Mouse (Mus musculus): ENCODE data around the gene Zfp981. TPM values are rescaled to one million over a fixed set of nuclear protein-coding genes. Genes with fewer than 3 reads are reported as not detected.
"Not testable (repeated sequence)": the region's sequence is repeated elsewhere in the genome, so short reads cannot be mapped to it uniquely, and the experiment has no call there.

Gene Zfp981
- polyA plus RNA-seq, 1 experiment = 0.67 TPM

DNA sequence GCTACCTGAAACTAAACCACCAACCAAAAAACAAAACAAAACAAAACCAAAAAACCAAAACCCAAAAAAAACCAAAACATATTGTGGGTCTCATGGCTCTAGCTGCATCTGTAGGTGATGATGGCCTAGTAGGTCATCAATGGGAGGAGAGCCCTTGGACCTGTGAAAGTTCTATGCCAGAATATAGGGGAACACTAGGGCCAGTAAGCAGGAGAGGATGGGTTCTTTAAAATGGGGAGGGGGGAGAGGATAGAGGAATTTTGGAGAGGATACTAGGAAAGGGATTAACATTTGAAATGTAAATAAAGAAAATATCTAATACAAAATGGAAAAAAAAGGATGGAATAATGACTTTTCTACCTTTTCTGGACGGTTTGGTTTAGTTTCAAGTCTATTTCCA lies 14.6 kb downstream of the Zfp981 start:
- TF ChIP-seq CTCF (IDR thresholded peaks at IDR 0.05; ENCODE audit: control insufficient read depth, insufficient read depth, insufficient replicate concordance, low read depth, low read length) (no peak), POLR2A (IDR thresholded peaks at IDR 0.05; ENCODE audit: control insufficient read depth, low read depth, low read length) (no peak)
- no peaks in the 10 kb centered on the region for H3K4me1 ChIP-seq (ENCODE audit: control insufficient read depth, insufficient read depth, low read length)
- no peaks in the 10 kb centered on the region for H3K36me3 ChIP-seq (ENCODE audit: control insufficient read depth, insufficient read depth, low read length)
- no peak overlapping the region for H3K27ac ChIP-seq (ENCODE audit: control insufficient read depth, insufficient read depth, low read depth, low read length)
- no peaks in the 10 kb centered on the region for H3K27me3 ChIP-seq (ENCODE audit: control insufficient read depth, insufficient read depth, low read length)
- H3K4me3 ChIP-seq (ENCODE audit: control insufficient read depth, low read depth, low read length) = no peak overlapping the region

DNA sequence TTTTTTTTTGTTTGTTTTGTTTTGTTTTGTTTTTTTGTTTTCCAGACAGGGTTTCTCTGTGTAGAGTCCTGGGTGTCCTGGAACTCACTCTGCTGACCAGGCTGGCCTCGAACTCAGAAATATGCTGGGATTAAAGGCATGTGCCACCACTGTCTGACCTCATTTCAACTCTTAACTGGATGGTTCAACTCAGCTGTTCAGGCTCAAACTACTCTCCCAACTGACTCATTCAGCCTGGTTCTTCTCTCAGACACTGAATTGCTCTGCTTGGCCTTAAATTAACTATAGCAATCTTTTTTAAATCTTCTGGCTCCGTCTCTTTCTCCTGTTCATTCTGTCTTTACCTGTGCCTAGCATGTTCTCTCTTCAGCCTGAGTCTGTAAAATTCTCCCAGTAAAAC lies 15.3 kb downstream of the Zfp981 start:
- H3K36me3 ChIP-seq (ENCODE audit: control insufficient read depth, insufficient read depth, low read length); H3K27ac ChIP-seq (ENCODE audit: control insufficient read depth, insufficient read depth, low read depth, low read length); H3K27me3 ChIP-seq (ENCODE audit: control insufficient read depth, insufficient read depth, low read length); H3K4me3 ChIP-seq (ENCODE audit: control insufficient read depth, low read depth, low read length); H3K4me1 ChIP-seq (ENCODE audit: control insufficient read depth, insufficient read depth, low read length): not testable (repeated sequence)

DNA sequence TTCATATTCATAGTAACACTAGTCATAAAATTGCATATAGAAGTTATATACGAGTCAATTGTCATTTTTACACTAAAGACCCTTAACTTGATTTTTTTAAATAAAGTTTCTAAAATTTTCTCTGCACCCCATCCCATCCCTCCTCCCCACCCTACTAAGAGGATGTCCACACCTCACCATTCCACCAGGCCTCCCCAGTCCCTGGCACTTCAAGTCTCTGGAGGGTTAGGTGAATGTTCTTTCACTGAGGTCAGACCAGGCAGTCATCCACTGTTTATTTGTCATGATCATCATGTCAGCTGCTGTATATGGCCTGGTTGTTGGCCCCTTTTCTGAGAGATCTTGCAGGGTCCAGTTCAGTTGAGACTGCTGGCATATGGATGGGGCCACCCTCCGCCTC lies 18.9 kb downstream of the Zfp981 start:
- Histone ChIP-seq H3K4me1 (ENCODE audit: control insufficient read depth, insufficient read depth, low read length) (no peaks in the 10 kb centered on the region), H3K27ac (ENCODE audit: control insufficient read depth, insufficient read depth, low read depth, low read length) (no peak overlapping the region), H3K27me3 (ENCODE audit: control insufficient read depth, insufficient read depth, low read length) (no peaks in the 10 kb centered on the region), H3K36me3 (ENCODE audit: control insufficient read depth, insufficient read depth, low read length) (no peaks in the 10 kb centered on the region), H3K4me3 (ENCODE audit: control insufficient read depth, low read depth, low read length) (no peak overlapping the region)
- TF ChIP-seq POLR2A (IDR thresholded peaks at IDR 0.05; ENCODE audit: control insufficient read depth, low read depth, low read length) (no peak), CTCF (IDR thresholded peaks at IDR 0.05; ENCODE audit: control insufficient read depth, insufficient read depth, insufficient replicate concordance, low read depth, low read length) (no peak)

DNA sequence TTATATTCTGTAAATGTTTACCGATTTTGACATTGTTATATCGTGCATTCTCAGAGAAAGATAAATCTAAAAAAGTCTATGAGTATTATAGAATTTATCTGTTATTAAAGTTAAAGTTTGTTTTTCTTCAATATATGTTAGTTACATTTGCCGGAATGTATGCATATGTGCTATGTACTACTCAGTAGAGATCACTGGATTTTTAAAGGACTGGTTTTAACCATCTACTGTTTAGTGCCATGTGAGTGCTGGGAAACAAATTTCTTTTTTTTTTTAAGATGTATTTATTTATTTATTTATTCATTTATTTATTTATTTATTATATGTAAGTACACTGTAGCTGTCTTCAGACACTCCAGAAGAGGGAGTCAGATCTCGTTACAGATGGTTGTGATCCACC lies 32.7 kb downstream of the Zfp981 start:
- Histone ChIP-seq H3K27ac (ENCODE audit: control insufficient read depth, insufficient read depth, low read depth, low read length) (no peak overlapping the region), H3K4me3 (ENCODE audit: control insufficient read depth, low read depth, low read length) (no peak overlapping the region), H3K4me1 (ENCODE audit: control insufficient read depth, insufficient read depth, low read length) (no peaks in the 10 kb centered on the region), H3K27me3 (ENCODE audit: control insufficient read depth, insufficient read depth, low read length) (no peaks in the 10 kb centered on the region), H3K36me3 (ENCODE audit: control insufficient read depth, insufficient read depth, low read length) (peaks cover 2% of the 10 kb centered on the region; the same call in 1 of the 2 replicates)
- no peak for TF ChIP-seq POLR2A (IDR thresholded peaks at IDR 0.05; ENCODE audit: control insufficient read depth, low read depth, low read length)
- TF ChIP-seq CTCF (IDR thresholded peaks at IDR 0.05; ENCODE audit: control insufficient read depth, insufficient read depth, insufficient replicate concordance, low read depth, low read length) = no peak

DNA sequence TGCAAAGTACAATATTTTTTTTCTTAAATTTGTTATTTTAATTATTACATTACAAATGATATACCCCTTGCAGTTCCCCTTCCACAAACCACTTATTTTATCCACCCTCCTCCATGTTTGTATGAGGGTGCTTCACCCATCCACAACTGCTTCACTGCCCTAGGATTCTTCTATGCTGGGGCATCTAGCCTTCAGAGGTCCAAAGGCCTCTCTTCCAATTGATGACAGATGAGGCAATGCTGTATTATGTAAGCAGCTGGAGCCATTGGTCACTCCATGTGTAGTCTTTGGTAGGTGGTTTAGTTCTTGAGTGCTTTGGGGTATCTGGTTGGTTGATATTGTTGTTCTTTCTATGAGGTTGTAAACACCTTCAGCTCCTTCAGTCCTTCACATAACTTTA lies 34.1 kb downstream of the Zfp981 start:
- TF ChIP-seq CTCF (IDR thresholded peaks at IDR 0.05; ENCODE audit: control insufficient read depth, insufficient read depth, insufficient replicate concordance, low read depth, low read length) (no peak), POLR2A (IDR thresholded peaks at IDR 0.05; ENCODE audit: control insufficient read depth, low read depth, low read length) (no peak)
- Histone ChIP-seq H3K27ac (ENCODE audit: control insufficient read depth, insufficient read depth, low read depth, low read length) (no peak overlapping the region), H3K4me3 (ENCODE audit: control insufficient read depth, low read depth, low read length) (no peak overlapping the region), H3K4me1 (ENCODE audit: control insufficient read depth, insufficient read depth, low read length) (no peaks in the 10 kb centered on the region), H3K36me3 (ENCODE audit: control insufficient read depth, insufficient read depth, low read length) (peaks cover 2% of the 10 kb centered on the region; the same call in 1 of the 2 replicates), H3K27me3 (ENCODE audit: control insufficient read depth, insufficient read depth, low read length) (no peaks in the 10 kb centered on the region)

DNA sequence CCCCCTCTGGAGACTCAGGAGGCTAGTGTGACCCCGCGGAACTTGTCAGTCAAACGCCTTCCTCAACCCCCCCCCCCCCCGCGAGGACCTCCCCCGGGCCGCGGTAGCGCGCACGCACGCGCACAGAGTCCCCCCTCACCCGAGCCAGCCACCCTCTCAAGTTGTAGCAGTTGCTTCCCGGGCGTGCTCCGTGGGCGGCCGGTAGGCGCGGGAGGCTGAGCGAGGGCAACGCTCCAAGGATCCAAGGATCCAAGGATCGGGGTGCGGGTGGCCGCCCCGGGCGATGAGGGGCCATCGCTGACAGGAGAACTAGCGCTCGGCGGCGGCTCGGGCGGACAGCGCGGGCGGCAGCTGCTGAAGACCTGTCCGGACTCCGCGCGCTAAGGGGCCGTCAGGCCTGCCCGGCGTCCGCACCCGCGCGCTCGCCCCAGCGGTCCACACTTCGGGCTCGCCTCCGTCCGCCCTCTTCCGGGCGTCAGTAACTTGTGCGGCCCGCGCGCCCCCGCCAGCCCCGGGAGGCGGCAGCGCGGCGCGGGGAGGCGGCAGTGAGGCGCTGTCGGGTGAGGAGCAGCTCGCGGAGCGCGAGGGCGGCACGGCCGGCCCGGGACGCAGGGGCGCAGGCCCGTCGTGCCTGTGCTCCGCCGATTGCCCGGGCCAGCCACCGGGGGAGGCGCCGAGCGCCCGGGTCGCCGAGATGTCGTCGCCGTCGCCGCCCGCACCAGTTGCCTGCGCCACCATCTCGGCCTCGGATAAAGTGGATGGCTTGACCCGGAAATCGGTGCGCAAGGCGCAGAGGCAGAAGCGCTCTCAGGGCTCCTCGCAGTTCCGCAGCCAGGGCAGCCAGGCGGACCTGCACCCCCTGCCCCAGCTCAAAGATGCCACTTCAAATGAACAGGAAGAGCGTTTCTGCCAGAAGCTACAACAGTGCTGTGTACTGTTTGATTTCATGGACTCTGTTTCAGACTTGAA lies 78.4 kb downstream of the Zfp981 start:
- not testable (repeated sequence) for H3K4me1 ChIP-seq (ENCODE audit: control insufficient read depth, insufficient read depth, low read length); H3K27ac ChIP-seq (ENCODE audit: control insufficient read depth, insufficient read depth, low read depth, low read length); H3K4me3 ChIP-seq (ENCODE audit: control insufficient read depth, low read depth, low read length)

More for the DNA sequence above, 78.4 kb downstream of the Zfp981 start:
- not testable (repeated sequence) for H3K36me3 ChIP-seq (ENCODE audit: control insufficient read depth, insufficient read depth, low read length); H3K27me3 ChIP-seq (ENCODE audit: control insufficient read depth, insufficient read depth, low read length)

Other genes with a start within 250 kb of the Zfp981 start
- gene Zfp992, start 53.0 kb upstream of the Zfp981 start, polyA plus RNA-seq (2012; rRNA removed) = 5.9 and 8.4 TPM in 2 replicates
- 16.1 and 26.0 TPM in 2 replicates for gene Zfp993, start 108.9 kb downstream of the Zfp981 start, polyA plus RNA-seq (2012; rRNA removed)